26 mouse cellular contexts compared by ENCODE assay signal in the genomic region with DNA sequence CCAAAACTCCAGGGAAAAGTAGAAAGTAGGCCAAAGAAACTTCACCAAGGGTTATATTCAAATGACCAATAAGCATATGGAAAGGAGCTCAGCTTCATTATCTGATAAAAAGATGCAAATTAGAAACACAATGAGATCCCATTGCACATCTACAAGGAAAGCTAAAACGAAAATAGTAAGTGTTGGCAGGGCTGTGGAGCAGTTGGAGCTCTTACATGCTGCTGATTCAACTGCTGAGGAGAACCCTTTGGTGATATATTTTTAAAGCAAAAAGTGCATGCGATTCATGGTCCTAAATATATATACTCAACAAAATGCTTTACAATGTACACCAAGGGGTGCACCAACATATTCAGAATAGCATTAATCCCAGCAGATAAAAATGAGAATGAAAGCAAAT.
DNase-seq lines count a peak whose midpoint lies in the region; ATAC-seq and TF ChIP-seq lines count a peak whose summit lies in the region.
"Had no signal": no experiment of that assay in that cellular context is flagged by ENCODE, and none has a peak within 500 bp of the region (broad histone marks: within the 10 kb centered on the region; RNA-seq: fewer than 3 reads in every experiment).

No protein-coding gene starts in this region.

- H3K27ac ChIP-seq in forebrain, postnatal 0 days (ENCODE audit: low read depth, low read length) = no peak overlapping the region
- H3K27ac ChIP-seq in forebrain, embryonic 10.5 days = no peak overlapping the region
- H3K27ac ChIP-seq: embryonic facial prominence, embryonic 13.5 days; forebrain, embryonic 13.5 days; gastrocnemius, adult 2 months; heart, embryonic 10.5 days; hindbrain, embryonic 12.5 days; hindbrain, postnatal 0 days had no signal

- no peaks in the 10 kb centered on the region for H3K4me1 ChIP-seq in forebrain, postnatal 0 days (ENCODE audit: insufficient read depth)
- H3K4me1 ChIP-seq in forebrain, embryonic 10.5 days = no peaks in the 10 kb centered on the region
- H3K4me1 ChIP-seq: embryonic facial prominence, embryonic 13.5 days; forebrain, embryonic 13.5 days; heart, embryonic 10.5 days; hindbrain, embryonic 12.5 days had no signal

- intact Hi-C loops in left cerebral cortex, postnatal 36 days (cut with DNase I) = no loop called here

- peaks cover 3% of the 10 kb centered on the region; the same call in 1 of the 2 replicates for H3K9me3 ChIP-seq in forebrain, postnatal 0 days (ENCODE audit: low read length)
- H3K9me3 ChIP-seq in forebrain, embryonic 10.5 days = no peaks in the 10 kb centered on the region
- H3K9me3 ChIP-seq: embryonic facial prominence, embryonic 13.5 days; forebrain, embryonic 13.5 days; heart, embryonic 10.5 days; hindbrain, embryonic 12.5 days had no signal

- H3K9ac ChIP-seq in forebrain, postnatal 0 days = no peak overlapping the region
- H3K9ac ChIP-seq: embryonic facial prominence, embryonic 13.5 days; forebrain, embryonic 13.5 days; hindbrain, embryonic 12.5 days had no signal

- H3K4me2 ChIP-seq in forebrain, postnatal 0 days (ENCODE audit: low read depth) = no peak overlapping the region
- H3K4me2 ChIP-seq: embryonic facial prominence, embryonic 13.5 days; forebrain, embryonic 13.5 days; hindbrain, embryonic 12.5 days had no signal

- DNase-seq in forebrain, postnatal 0 days = peak; percentile 21
- DNase-seq in forebrain, embryonic 10.5 days (ENCODE audit: extremely low spot score, low spot score) = no peak
- peak; percentile 12 for DNase-seq in layer of hippocampus, adult 9-11 months
- DNase-seq in layer of hippocampus, postnatal 25 days (ENCODE audit: extremely low spot score in 1 of 2, low spot score in 1 of 2) = no peak
- DNase-seq in brain, adult 2 months (ENCODE audit: low read depth, low spot score) = peak; percentile 74
- peak; percentile 11 to 29 for DNase-seq in left cerebral cortex, postnatal 36 days (ENCODE audit: low spot score in 2 of 2)
- no peak for DNase-seq in gastrocnemius, postnatal 25 days
- DNase-seq: adrenal gland, adult 8-10 months; adrenal gland, postnatal 36 days; B cell, adult 2 months; cerebellum, adult 11-12 months; cerebellum, adult 9-10 months; cerebellum, postnatal 25 days; gastrocnemius, adult 2 months; gastrocnemius, postnatal 36 days; heart, adult 18-20 months; heart, postnatal 10 days; heart, postnatal 4 days had no signal

- H3K4me3 ChIP-seq in forebrain, postnatal 0 days (ENCODE audit: low read depth, low read length) = no peak overlapping the region
- H3K4me3 ChIP-seq in forebrain, embryonic 10.5 days = no peak overlapping the region
- H3K4me3 ChIP-seq: embryonic facial prominence, embryonic 13.5 days; forebrain, embryonic 13.5 days; gastrocnemius, adult 2 months; heart, embryonic 10.5 days; hindbrain, embryonic 12.5 days had no signal

- no peaks in the 10 kb centered on the region for H3K36me3 ChIP-seq in forebrain, postnatal 0 days (ENCODE audit: insufficient read depth)
- H3K36me3 ChIP-seq in forebrain, embryonic 10.5 days (replicated peaks) = no peaks in the 10 kb centered on the region
- H3K36me3 ChIP-seq: embryonic facial prominence, embryonic 13.5 days; G1E; heart, embryonic 10.5 days; hindbrain, embryonic 12.5 days had no signal

- ATAC-seq in forebrain, postnatal 0 days = no peak
- no peak for ATAC-seq in granulocyte monocyte progenitor cell, adult 5-6 weeks (replicated peaks; ENCODE audit: poor library complexity, severe bottlenecking)
- ATAC-seq: CD4-positive, CD25-positive, alpha-beta regulatory T cell, adult 4 months; forebrain, embryonic 13.5 days; hindbrain, postnatal 0 days had no signal

- no peaks in the 10 kb centered on the region for H3K27me3 ChIP-seq in forebrain, postnatal 0 days (ENCODE audit: insufficient read depth, low read length)
- no peaks in the 10 kb centered on the region for H3K27me3 ChIP-seq in forebrain, embryonic 10.5 days (ENCODE audit: poor library complexity, severe bottlenecking)
- H3K27me3 ChIP-seq: embryonic facial prominence, embryonic 13.5 days; forebrain, embryonic 13.5 days; hindbrain, embryonic 12.5 days had no signal

- TF ChIP-seq CTCF in forebrain, postnatal 0 days (IDR thresholded peaks at IDR 0.05; ENCODE audit: low read depth) = no peak

- 56% methylated on average over 2 of the region's 2 CpGs for WGBS in forebrain, postnatal 0 days
- 92% methylated on average over 2 of the region's 2 CpGs for WGBS in forebrain, embryonic 10.5 days

Comparison
In these comparisons a context has a peak if more than half of its experiments do, and no peak if none do; other contexts are left out.
1. DNase-seq: peak in forebrain, postnatal 0 days (single experiment), layer of hippocampus, adult 9-11 months (single experiment), brain, adult 2 months (single experiment) and left cerebral cortex, postnatal 36 days (2 of 2); none in forebrain, embryonic 10.5 days (single experiment), layer of hippocampus, postnatal 25 days (0 of 2) and gastrocnemius, postnatal 25 days (single experiment).